Mouse (Mus musculus) intestine, embryonic 14.5 days (tissue): ENCODE measurements around the gene Uroc1. TPM values are rescaled to one million over a fixed set of nuclear protein-coding genes. Genes with fewer than 3 reads are reported as not detected.

ENCODE experiments used
- ATAC-seq: fragments of 200-750 bp; cut with Nextera tagmentation; replicated peaks from 2 replicates; pipeline ENCODE4 v1.8.0; 2017; ENCODE audit warnings: low read depth, moderate number of reproducible peaks, moderate TSS enrichment, moderate library complexity; ENCODE audit not compliant: low FRiP score, low TSS enrichment
- DNase-seq: peaks from one replicate; pipeline ENCODE4 v3.0.0-alpha.2; 2018; ENCODE audit warnings: low spot score
- H3K27ac ChIP-seq: fragments of 300-500 bp; sonication (generic); 2 replicates; pipeline ENCODE4 v1.5.1; 2014; ENCODE audit warnings: low read depth, mild to moderate bottlenecking, control low read depth
- H3K27me3 ChIP-seq: fragments of 300-500 bp; sonication (generic); replicated peaks from 2 replicates; pipeline ENCODE4 v1.6.1; 2014; ENCODE audit warnings: low read length, control low read depth; ENCODE audit not compliant: control insufficient read depth, insufficient read depth
- H3K36me3 ChIP-seq: fragments of 300-500 bp; sonication (generic); 2 replicates; pipeline ENCODE4 v1.6.1; 2014; ENCODE audit warnings: low read length, control low read depth; ENCODE audit not compliant: control insufficient read depth, insufficient read depth
- H3K4me1 ChIP-seq: fragments of 300-500 bp; sonication (generic); replicated peaks from 2 replicates; pipeline ENCODE4 v1.6.1; 2014; ENCODE audit warnings: low read length, control low read depth, mixed read lengths; ENCODE audit not compliant: control insufficient read depth, insufficient read depth
- H3K4me2 ChIP-seq: fragments of 300-500 bp; sonication (generic); 2 replicates; pipeline ENCODE4 v1.6.1; 2014; ENCODE audit warnings: low read length
- H3K4me3 ChIP-seq: fragments of 300-500 bp; sonication (generic); 2 replicates; pipeline ENCODE4 v1.5.1; 2014; ENCODE audit warnings: low read depth, low read length, control low read depth, mixed read lengths
- H3K9ac ChIP-seq: fragments of 300-500 bp; sonication (generic); 2 replicates; pipeline ENCODE4 v1.6.1; 2014; ENCODE audit warnings: mild to moderate bottlenecking, low read length
- H3K9me3 ChIP-seq: fragments of 300-500 bp; sonication (generic); 2 replicates; pipeline ENCODE4 v1.6.1; 2016; ENCODE audit warnings: low read length, control low read depth; ENCODE audit not compliant: control insufficient read depth
- WGBS: fragments of 180-500 bp; shearing (Covaris S2); extraction: QIAGEN DNeasy Blood & Tissue Kit; methylation state at CpG from one replicate; pipeline ENCODE4 v1.1.7; 2014; 5-methylcytosine and 5-hydroxymethylcytosine counted together
- polyA plus RNA-seq: library from polyadenylated mRNA; unstranded; fragments of >200 nt; fragmentation: Nextera tagmentation; extraction: Ambion mirVana; gene quantifications from 2 replicates; pipeline ENCODE4 v1.2.1, GENCODE M21; 2014

Uroc1 gene
- polyA plus RNA-seq, 1 experiment from 2014 or later: not detected

DNA sequence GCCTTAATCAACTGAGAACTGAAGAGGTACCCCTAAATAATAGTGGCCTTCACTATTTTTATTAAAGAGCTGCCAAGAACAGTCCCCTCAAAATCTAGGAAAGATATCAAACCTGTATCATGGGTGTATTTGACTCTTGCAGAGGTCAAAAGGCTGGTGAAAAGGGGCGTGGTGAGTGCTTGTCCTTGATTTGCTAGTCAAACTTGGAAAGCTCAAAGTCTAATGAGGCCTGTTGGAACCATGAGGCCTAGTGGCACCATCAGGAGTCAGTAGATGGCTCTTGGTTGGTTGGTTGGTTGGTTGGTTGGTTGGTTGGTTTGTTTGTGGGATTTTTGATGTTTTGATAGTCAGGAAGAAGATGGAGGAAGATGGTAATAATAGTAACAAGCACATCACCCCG, 62.7 kb downstream of the Uroc1 start:
- Histone ChIP-seq H3K27ac (no peak overlapping the region), H3K4me2 (no peak overlapping the region), H3K36me3 (peaks cover 15% of the 10 kb centered on the region; the same call in 1 of the 2 replicates), H3K27me3 (no peaks in the 10 kb centered on the region), H3K9ac (no peak overlapping the region), H3K4me3 (no peak overlapping the region), H3K9me3 (no peaks in the 10 kb centered on the region), H3K4me1 (no peaks in the 10 kb centered on the region)
- WGBS: 90% methylated on average over 2 of the region's 2 CpGs
- DNase-seq (no peak), ATAC-seq (no peak)

DNA sequence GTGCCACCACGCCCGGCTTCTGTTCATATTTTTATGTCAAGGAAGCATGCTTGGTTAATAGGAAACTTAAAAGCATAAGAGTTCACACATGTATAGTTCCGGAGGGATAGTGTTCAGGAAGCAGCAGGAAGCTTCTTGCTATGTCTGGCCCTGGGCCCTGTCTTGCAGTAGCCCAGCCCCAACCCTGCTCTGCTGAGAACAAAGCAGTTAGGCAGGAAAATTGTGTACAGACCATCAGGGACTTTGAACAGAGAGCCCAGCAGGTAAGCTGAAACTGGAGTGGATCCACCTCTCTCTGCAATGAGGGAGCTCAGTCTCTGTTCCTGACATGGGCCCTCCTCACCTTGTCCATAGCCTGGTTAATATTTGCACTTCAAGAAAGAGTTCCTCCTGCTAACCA, 64.2 kb downstream of the Uroc1 start:
- Histone ChIP-seq H3K9me3 (no peaks in the 10 kb centered on the region), H3K36me3 (peaks cover 26% of the 10 kb centered on the region; the same call in 1 of the 2 replicates), H3K9ac (no peak overlapping the region), H3K27ac (no peak overlapping the region), H3K4me3 (no peak overlapping the region), H3K4me2 (no peak overlapping the region), H3K27me3 (no peaks in the 10 kb centered on the region), H3K4me1 (no peaks in the 10 kb centered on the region)
- 82% methylated on average over 3 of the region's 3 CpGs for WGBS
- ATAC-seq: 0 out of 2 replicates have a peak, but pooled peaks have one; percentile 59
- no peak for DNase-seq

DNA sequence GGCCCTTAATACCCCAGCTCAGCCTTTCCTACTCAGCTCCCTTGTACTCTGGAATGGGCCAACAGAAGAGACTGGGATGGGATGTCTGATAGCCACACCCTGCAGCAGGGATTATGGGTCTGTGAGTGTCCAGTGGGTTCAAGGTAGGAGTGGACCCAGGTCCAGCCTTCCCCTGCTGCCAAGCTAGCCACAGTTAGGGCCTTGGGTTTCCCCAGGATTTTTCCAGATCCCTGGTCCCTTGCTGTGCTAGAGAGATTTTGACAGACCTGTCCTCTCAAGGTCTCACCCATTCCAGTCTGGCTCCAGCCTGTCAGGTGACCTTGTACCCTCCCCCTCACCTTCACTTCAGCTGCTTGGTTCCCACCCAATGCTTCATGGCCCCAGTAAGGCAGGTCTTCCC, 75.5 kb downstream of the Uroc1 start:
- Histone ChIP-seq H3K36me3 (peaks cover 11% of the 10 kb centered on the region; the same call in 1 of the 2 replicates), H3K4me3 (no peak overlapping the region), H3K27ac (no peak overlapping the region), H3K27me3 (no peaks in the 10 kb centered on the region), H3K4me1 (no peaks in the 10 kb centered on the region), H3K9me3 (no peaks in the 10 kb centered on the region), H3K4me2 (no peak overlapping the region), H3K9ac (no peak overlapping the region)
- DNase-seq (no peak), ATAC-seq (no peak)

DNA sequence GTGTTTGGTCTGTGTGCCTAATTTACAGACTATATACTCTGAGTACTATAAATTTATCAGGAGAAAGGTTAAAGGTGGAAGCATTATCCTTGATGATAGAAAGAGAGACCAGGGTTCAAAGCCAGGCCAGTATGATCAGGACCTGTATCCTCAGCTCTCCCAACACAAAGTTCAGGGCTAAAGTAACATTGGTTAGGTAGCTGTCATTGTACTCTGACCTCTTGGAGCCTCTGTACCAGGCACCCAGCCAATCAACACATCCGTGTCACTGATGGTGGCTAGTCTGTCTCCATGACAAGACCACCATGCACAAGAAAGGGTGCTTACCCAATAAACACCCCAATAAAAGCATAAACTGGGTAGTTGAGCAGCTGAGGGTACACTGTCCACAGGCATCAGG, 77.9 kb downstream of the Uroc1 start:
- WGBS: 81% methylated on average over 1 of the region's 1 CpGs
- DNase-seq: no peak
- H3K36me3 ChIP-seq: no peaks in the 10 kb centered on the region
- H3K4me1 ChIP-seq: no peaks in the 10 kb centered on the region
- H3K27ac ChIP-seq: no peak overlapping the region
- no peaks in the 10 kb centered on the region for H3K9me3 ChIP-seq
- H3K4me2 ChIP-seq: no peak overlapping the region
- H3K4me3 ChIP-seq: no peak overlapping the region
- no peaks in the 10 kb centered on the region for H3K27me3 ChIP-seq
- ATAC-seq: no peak
- no peak overlapping the region for H3K9ac ChIP-seq

DNA sequence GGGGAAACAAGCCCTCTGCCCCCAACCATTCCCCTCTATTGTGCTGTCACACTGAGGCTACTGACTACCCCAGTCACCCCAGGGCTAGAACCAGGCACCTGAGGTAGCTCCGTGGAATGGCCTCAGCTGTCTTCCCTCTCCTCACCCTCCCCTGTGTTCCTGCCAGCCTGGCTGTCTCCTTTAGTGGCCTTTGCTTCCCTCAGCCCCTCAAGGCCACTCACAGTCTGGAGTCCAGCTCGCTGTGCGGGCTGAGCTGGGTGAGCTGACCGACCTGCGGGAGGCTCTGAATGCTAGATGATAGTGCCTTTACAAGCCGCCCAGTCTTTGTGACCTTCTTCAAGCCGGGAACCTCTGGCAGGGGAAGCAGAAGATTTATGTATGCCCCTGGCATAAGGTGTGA, 78.8 kb downstream of the Uroc1 start:
- Histone ChIP-seq H3K27me3 (no peaks in the 10 kb centered on the region), H3K4me1 (no peaks in the 10 kb centered on the region), H3K36me3 (no peaks in the 10 kb centered on the region), H3K4me2 (no peak overlapping the region), H3K4me3 (no peak overlapping the region), H3K27ac (no peak overlapping the region), H3K9me3 (no peaks in the 10 kb centered on the region), H3K9ac (no peak overlapping the region)
- ATAC-seq (no peak), DNase-seq (no peak)
- WGBS: 59% methylated on average over 7 of the region's 7 CpGs

Other genes starting within 250 kb of the Uroc1 start
- gene Vmn1r50, start 231.9 kb upstream of the Uroc1 start, polyA plus RNA-seq: not detected in 2 replicates
- gene Vmn1r51, start 210.7 kb upstream of the Uroc1 start, polyA plus RNA-seq: 0.04 TPM in 1 of 2 replicates, not detected in the other
- not detected in 2 replicates for gene Vmn1r52, start 158.5 kb upstream of the Uroc1 start, polyA plus RNA-seq
- not detected in 2 replicates for gene V1ra8, start 130.5 kb upstream of the Uroc1 start, polyA plus RNA-seq
- not detected in 2 replicates for gene Vmn1r53, start 108.8 kb upstream of the Uroc1 start, polyA plus RNA-seq
- not detected in 2 replicates for gene Vmn1r54, start 87.0 kb upstream of the Uroc1 start, polyA plus RNA-seq
- gene BC048671, start 32.1 kb upstream of the Uroc1 start, polyA plus RNA-seq: not detected in 2 replicates
- 0.28 and 0.46 TPM in 2 replicates for gene Chst13, start 8.1 kb upstream of the Uroc1 start, polyA plus RNA-seq
- gene Zxdc, start 36.2 kb downstream of the Uroc1 start, polyA plus RNA-seq: 9.7 and 9.9 TPM in 2 replicates
- gene Cfap100, start 95.5 kb downstream of the Uroc1 start, polyA plus RNA-seq: 0.46 TPM in 2 replicates
- gene Klf15, start 129.3 kb downstream of the Uroc1 start, polyA plus RNA-seq: 3.0 and 5.1 TPM in 2 replicates
- gene Aldh1l1, start 153.1 kb downstream of the Uroc1 start, polyA plus RNA-seq: 5.2 and 7.8 TPM in 2 replicates